Mouse (Mus musculus) limb, embryonic 10.5 days (tissue): Measurements from ENCODE around the gene D230025D16Rik. TPM values are rescaled to one million over a fixed set of nuclear protein-coding genes. Genes with fewer than 3 reads are reported as not detected.

Experiments
- DNase-seq: peaks from one replicate; pipeline ENCODE4 v3.0.0-alpha.2; 2017; ENCODE audit warnings: low spot score
- H3K27ac ChIP-seq: fragments of 300-500 bp; sonication (generic); 2 replicates; pipeline ENCODE4 v1.5.1; 2016; ENCODE audit warnings: mild to moderate bottlenecking
- H3K27me3 ChIP-seq: fragments of 300-500 bp; sonication (generic); 2 replicates; pipeline ENCODE4 v1.6.1; 2016; ENCODE audit warnings: low read depth, mild to moderate bottlenecking; ENCODE audit not compliant: poor library complexity, severe bottlenecking
- H3K36me3 ChIP-seq: fragments of 300-500 bp; sonication (generic); 2 replicates; pipeline ENCODE4 v1.6.1; 2016; ENCODE audit warnings: mild to moderate bottlenecking, moderate library complexity
- H3K4me1 ChIP-seq: fragments of 300-500 bp; sonication (generic); 2 replicates; pipeline ENCODE4 v1.6.1; 2016
- H3K4me3 ChIP-seq: fragments of 300-500 bp; sonication (generic); 2 replicates; pipeline ENCODE4 v1.5.1; 2016; ENCODE audit warnings: mild to moderate bottlenecking, moderate library complexity
- H3K9me3 ChIP-seq: fragments of 300-500 bp; sonication (generic); replicated peaks from 2 replicates; pipeline ENCODE4 v1.6.1; 2016; ENCODE audit warnings: mild to moderate bottlenecking
- WGBS: fragments of 180-500 bp; shearing (Covaris S2); methylation state at CpG from one replicate; pipeline ENCODE4 v1.1.7; 2016; 5-methylcytosine and 5-hydroxymethylcytosine counted together
- polyA plus RNA-seq: library from polyadenylated mRNA; unstranded; fragments of >200 nt; fragmentation: Nextera tagmentation; extraction: Ambion mirVana; gene quantifications from 2 replicates; pipeline ENCODE4 v1.2.1, GENCODE M21; 2016

Gene D230025D16Rik
- polyA plus RNA-seq, 1 experiment from 2014 or later, result 25.4 TPM

DNA sequence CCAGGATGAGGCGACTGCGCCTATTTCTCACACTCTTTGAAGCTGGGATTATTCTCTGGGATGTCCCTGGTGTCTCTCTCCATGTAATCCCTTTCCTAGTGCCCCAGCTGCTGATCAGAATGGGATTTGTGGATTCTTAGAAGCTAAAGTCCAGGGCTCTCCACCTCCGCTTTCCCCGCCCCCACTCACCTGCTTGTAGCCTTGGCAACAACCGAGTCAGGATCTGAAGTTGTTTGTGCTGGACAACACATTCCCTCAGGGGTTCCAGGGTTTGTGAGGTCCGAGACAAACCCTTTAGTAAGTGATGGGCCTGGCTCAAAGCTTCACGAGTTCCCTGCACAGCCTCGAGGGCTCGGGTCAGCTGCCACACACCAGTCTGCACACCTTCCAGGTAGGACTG is 69.8 kb downstream of the D230025D16Rik start:
- no peak overlapping the region for H3K4me3 ChIP-seq
- 66% methylated on average over 9 of the region's 9 CpGs for WGBS
- DNase-seq, result no peak

GRCm38 (mm10) chr8:105295256-105295655 is 70.3 kb downstream of the D230025D16Rik start:
- Histone ChIP-seq H3K27ac (no peak overlapping the region), H3K36me3 (peaks cover 18% of the 10 kb centered on the region), H3K4me3 (peak overlapping the region; percentile 20; the same call in 1 of the 2 replicates), H3K4me1 (peaks cover 40% of the 10 kb centered on the region), H3K27me3 (peaks cover 29% of the 10 kb centered on the region), H3K9me3 (no peaks in the 10 kb centered on the region)
- 72% methylated on average over 11 of the region's 11 CpGs for WGBS
- no peak for DNase-seq

More for the DNA sequence above, 69.8 kb downstream of the D230025D16Rik start:
- Histone ChIP-seq H3K9me3 (no peaks in the 10 kb centered on the region), H3K27ac (no peak overlapping the region), H3K4me1 (peaks cover 45% of the 10 kb centered on the region), H3K36me3 (peaks cover 13% of the 10 kb centered on the region), H3K27me3 (peaks cover 34% of the 10 kb centered on the region)

DNA sequence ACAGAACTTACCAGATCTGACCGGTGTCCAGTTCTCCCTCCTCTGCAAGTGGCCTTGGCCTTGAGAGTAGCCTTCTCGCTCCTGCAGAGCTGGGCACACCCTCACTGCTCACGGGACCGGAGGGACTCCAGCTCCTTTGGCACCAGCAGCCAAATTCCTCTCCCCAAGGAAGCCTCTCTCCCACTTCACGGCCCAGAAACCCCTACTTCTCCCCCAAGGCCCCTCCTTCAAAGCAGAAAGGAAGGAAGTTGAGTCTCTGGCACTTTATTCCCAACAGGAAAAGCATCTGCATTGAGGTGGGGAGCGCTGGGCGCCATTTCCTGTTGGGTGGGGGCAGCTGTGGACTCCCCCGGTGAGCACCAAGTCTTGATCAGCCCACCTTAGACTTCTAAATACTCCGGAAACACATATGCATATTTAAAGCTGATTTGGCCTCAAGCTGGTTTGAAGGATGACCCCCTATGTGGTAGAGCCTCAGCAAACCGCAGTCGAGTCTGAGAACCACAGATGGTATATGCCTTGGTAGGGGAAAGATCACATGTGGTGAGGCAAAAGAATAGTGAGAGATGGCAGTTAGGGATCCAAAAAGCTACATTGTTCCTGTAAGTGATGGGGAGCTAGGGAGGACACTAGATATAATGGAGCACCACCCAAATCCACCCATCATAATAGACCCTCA is 71.1 kb downstream of the D230025D16Rik start, which contains the start of gene Exoc3l:
Exoc3l (minus strand) TSS at position 207 of the 679 bp plus-strand sequence.
- Histone ChIP-seq H3K4me1 (peaks cover 34% of the 10 kb centered on the region), H3K27me3 (peaks cover 21% of the 10 kb centered on the region), H3K36me3 (peaks cover 25% of the 10 kb centered on the region), H3K27ac (peak within 1 kb of the TSS; percentile 91; the same call in 1 of the 2 replicates), H3K4me3 (peak within 1 kb of the TSS; percentile 95), H3K9me3 (no peaks in the 10 kb centered on the region)
- WGBS, result 65% methylated on average over 11 of the region's 11 CpGs
- no peak for DNase-seq

DNA sequence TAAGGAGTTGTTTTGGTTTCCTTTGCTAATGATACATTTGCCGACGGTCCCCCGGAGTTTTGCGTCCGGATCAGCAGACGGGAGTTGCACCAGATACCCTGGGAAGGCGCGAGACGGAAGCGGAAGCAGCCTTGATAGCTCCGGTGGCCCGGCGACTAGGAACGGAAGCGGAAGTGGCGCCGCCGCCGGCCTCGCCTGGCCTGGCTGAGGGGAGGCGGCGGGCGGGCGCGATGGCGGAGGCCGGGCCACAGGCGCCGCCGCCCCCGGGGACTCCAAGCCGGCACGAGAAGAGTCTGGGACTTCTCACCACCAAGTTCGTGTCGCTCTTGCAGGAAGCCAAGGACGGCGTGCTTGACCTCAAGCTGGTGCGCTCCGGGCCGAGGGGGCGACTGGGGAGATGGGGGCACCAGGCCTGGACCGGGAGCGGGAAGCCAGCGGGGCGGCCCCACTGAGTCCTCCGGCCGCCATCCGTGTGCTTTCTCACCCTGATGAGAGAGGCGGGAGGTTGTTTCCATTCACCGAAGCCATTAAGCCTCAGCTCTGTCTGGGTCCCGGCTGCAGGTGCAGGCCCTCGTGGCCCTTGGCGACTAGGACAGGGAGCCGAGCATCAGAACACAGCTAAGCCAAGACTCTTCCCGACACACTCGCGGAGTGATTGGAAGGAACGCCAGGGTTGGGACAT is 72.7 kb downstream of the D230025D16Rik start, which contains the start of gene E2f4:
E2f4 (plus strand) TSS at position 153 of the 682 bp plus-strand sequence.
- H3K4me3 ChIP-seq, result peak within 1 kb of the TSS; percentile 95
- peak; percentile 99 for DNase-seq
- peaks cover 34% of the 10 kb centered on the region for H3K4me1 ChIP-seq
- peaks cover 18% of the 10 kb centered on the region for H3K27me3 ChIP-seq
- H3K9me3 ChIP-seq, result no peaks in the 10 kb centered on the region
- peaks cover 42% of the 10 kb centered on the region for H3K36me3 ChIP-seq
- under 1% methylated on average over 58 of the region's 58 CpGs for WGBS
- peak within 1 kb of the TSS; percentile 91 for H3K27ac ChIP-seq

- H3K27ac ChIP-seq, result peak overlapping the region; percentile 91
- peaks cover 29% of the 10 kb centered on the region for H3K4me1 ChIP-seq
- 65% methylated on average over 18 of the region's 18 CpGs for WGBS
- DNase-seq, result no peak
- peaks cover 8% of the 10 kb centered on the region; the same call in 1 of the 2 replicates for H3K27me3 ChIP-seq
- peak overlapping the region; percentile 95 for H3K4me3 ChIP-seq
- H3K36me3 ChIP-seq, result peaks cover 51% of the 10 kb centered on the region
- no peaks in the 10 kb centered on the region for H3K9me3 ChIP-seq
Measured at GRCm38 (mm10) chr8:105298351-105299252, 73.7 kb downstream of the D230025D16Rik start.

GRCm38 (mm10) chr8:105299962-105300361 is 75.0 kb downstream of the D230025D16Rik start:
- Histone ChIP-seq H3K36me3 (peaks cover 65% of the 10 kb centered on the region), H3K4me3 (no peak overlapping the region)

More at GRCm38 (mm10) chr8:105299962-105300361, 75.0 kb downstream of the D230025D16Rik start:
- Histone ChIP-seq H3K9me3 (no peaks in the 10 kb centered on the region), H3K4me1 (peaks cover 36% of the 10 kb centered on the region), H3K27ac (no peak overlapping the region), H3K27me3 (peaks cover 5% of the 10 kb centered on the region; the same call in 1 of the 2 replicates)
- 97% methylated on average over 8 of the region's 8 CpGs for WGBS
- DNase-seq, result no peak

Other genes starting within 250 kb of the D230025D16Rik start
- not detected in 2 replicates for gene Ces2h, start 224.3 kb upstream of the D230025D16Rik start, polyA plus RNA-seq
- not detected in 2 replicates for gene Ces3a, start 176.5 kb upstream of the D230025D16Rik start, polyA plus RNA-seq
- gene Ces3b, start 141.4 kb upstream of the D230025D16Rik start, polyA plus RNA-seq, result not detected in 2 replicates
- not detected in 2 replicates for gene Ces4a, start 93.3 kb upstream of the D230025D16Rik start, polyA plus RNA-seq
- gene Cbfb, start 54.5 kb upstream of the D230025D16Rik start, polyA plus RNA-seq, result 64.9 and 84.6 TPM in 2 replicates
- gene B3gnt9, start 30.0 kb downstream of the D230025D16Rik start, polyA plus RNA-seq, result 1.4 and 1.7 TPM in 2 replicates
- gene Tradd, start 39.5 kb downstream of the D230025D16Rik start, polyA plus RNA-seq, result 11.4 and 12.1 TPM in 2 replicates
- 0.81 and 1.1 TPM in 2 replicates for gene Fbxl8, start 39.5 kb downstream of the D230025D16Rik start, polyA plus RNA-seq
- 0.10 TPM in 1 of 2 replicates, not detected in the other for gene Hsf4, start 44.7 kb downstream of the D230025D16Rik start, polyA plus RNA-seq
- gene Nol3, start 51.0 kb downstream of the D230025D16Rik start, polyA plus RNA-seq, result 0.40 and 0.45 TPM in 2 replicates
- gene 4931428F04Rik, start 64.7 kb downstream of the D230025D16Rik start, polyA plus RNA-seq, result 13.9 and 19.2 TPM in 2 replicates
- gene Exoc3l, start 71.0 kb downstream of the D230025D16Rik start, polyA plus RNA-seq, result 11.5 and 15.1 TPM in 2 replicates
- 144 and 160 TPM in 2 replicates for gene E2f4, start 72.5 kb downstream of the D230025D16Rik start, polyA plus RNA-seq
- 1.9 and 2.7 TPM in 2 replicates for gene Elmo3, start 80.5 kb downstream of the D230025D16Rik start, polyA plus RNA-seq
- 1.4 TPM in 2 replicates for gene Lrrc29, start 101.1 kb downstream of the D230025D16Rik start, polyA plus RNA-seq
- 102 and 105 TPM in 2 replicates for gene Tmem208, start 101.2 kb downstream of the D230025D16Rik start, polyA plus RNA-seq
- gene Fhod1, start 122.8 kb downstream of the D230025D16Rik start, polyA plus RNA-seq, result 2.2 TPM in 2 replicates
- gene Slc9a5, start 123.7 kb downstream of the D230025D16Rik start, polyA plus RNA-seq, result 4.5 and 6.3 TPM in 2 replicates
- gene Plekhg4, start 148.1 kb downstream of the D230025D16Rik start, polyA plus RNA-seq, result 0.28 and 0.74 TPM in 2 replicates
- gene Kctd19, start 188.4 kb downstream of the D230025D16Rik start, polyA plus RNA-seq, result not detected in 2 replicates
- gene Lrrc36, start 188.4 kb downstream of the D230025D16Rik start, polyA plus RNA-seq, result not detected in 2 replicates
- 8.4 and 13.5 TPM in 2 replicates for gene Tppp3, start 246.4 kb downstream of the D230025D16Rik start, polyA plus RNA-seq